Mouse (Mus musculus): ENCODE data around the gene Slc7a11.
A peak's percentile ranks its signal among the peaks of the same experiment; 100 is the strongest.

- TF ChIP-seq CTCF (IDR thresholded peaks at IDR 0.05; ENCODE audit: low read depth) (no peak), EP300 (IDR thresholded peaks at IDR 0.05; ENCODE audit: low read depth) (0 out of 2 replicates have a peak, but pooled peaks have one; percentile 50)
These were observed 498.6 kb downstream of the Slc7a11 start for GRCm38 (mm10) chr3:49944783-49945182.

Measured in heart, postnatal 0 days (tissue).